Mouse (Mus musculus) MEL (cell line): ENCODE results near the gene Agps.

Source experiments
- CTCF ChIP-seq, 3 experiments: IDR thresholded peaks in 2 of 3; conservative IDR thresholded peaks in 1 of 3; 2 replicates each; pipeline ENCODE4 v1.5.1; 2011 to 2012; ENCODE audit warnings: low read length in 3 of 3, low read depth in 2 of 3, mild to moderate bottlenecking in 2 of 3, improper control_type of control experiment in 1 of 3, inconsistent platforms in 1 of 3, mixed read lengths in 1 of 3, moderate library complexity in 1 of 3; ENCODE audit not compliant: control insufficient read depth in 1 of 3, insufficient read depth in 1 of 3, poor library complexity in 1 of 3, severe bottlenecking in 1 of 3
- ETS1 ChIP-seq: IDR thresholded peaks from 2 replicates; pipeline ENCODE4 v1.6.1; 2012; ENCODE audit warnings: low read depth, mild to moderate bottlenecking, inconsistent platforms, low read length, improper control_type of control experiment, moderate library complexity
- POLR2A ChIP-seq, 2 experiments: IDR thresholded peaks; 2 replicates each; pipeline ENCODE4 v1.6.1; 2011 to 2012; ENCODE audit warnings: low read length in 2 of 2, mild to moderate bottlenecking in 2 of 2, control low read depth in 1 of 2, improper control_type of control experiment in 1 of 2, low read depth in 1 of 2, moderate library complexity in 1 of 2; ENCODE audit not compliant: control insufficient read depth in 1 of 2, insufficient read depth in 1 of 2, poor library complexity in 1 of 2
- RCOR1 ChIP-seq: IDR thresholded peaks from 2 replicates; pipeline ENCODE4 v1.6.1; 2012; ENCODE audit warnings: low read depth, mild to moderate bottlenecking, inconsistent platforms, low read length, improper control_type of control experiment
- UBTF ChIP-seq: IDR thresholded peaks from 2 replicates; pipeline ENCODE4 v1.6.1; 2012; ENCODE audit warnings: low read depth, mild to moderate bottlenecking, inconsistent platforms, low read length, improper control_type of control experiment, moderate library complexity, borderline replicate concordance; ENCODE audit not compliant: insufficient read depth
- ZMIZ1 ChIP-seq: IDR thresholded peaks from 2 replicates; pipeline ENCODE4 v1.6.1; 2012; ENCODE audit warnings: low read depth, mild to moderate bottlenecking, inconsistent platforms, low read length, improper control_type of control experiment, moderate library complexity
- ZNF384 ChIP-seq: IDR thresholded peaks from 2 replicates; pipeline ENCODE4 v1.6.1; 2012; ENCODE audit warnings: low read depth, mild to moderate bottlenecking, inconsistent platforms, low read length, improper control_type of control experiment

- TF ChIP-seq CTCF (IDR thresholded peaks at IDR 0.05 in 2 of 3, conservative IDR thresholded peaks at IDR 0.05 in 1 of 3; ENCODE audit: control insufficient read depth in 1 of 3, insufficient read depth in 1 of 3, low read depth in 2 of 3, low read length in 3 of 3, poor library complexity in 1 of 3, severe bottlenecking in 1 of 3) (no peak), ETS1 (no peak), ZNF384 (no peak), UBTF (no peak), RCOR1 (no peak), ZMIZ1 (no peak), POLR2A (IDR thresholded peaks at IDR 0.05; ENCODE audit: control insufficient read depth in 1 of 2, insufficient read depth in 1 of 2, low read depth in 1 of 2, low read length in 2 of 2, poor library complexity in 1 of 2) (no peak)
Observed at GRCm38 (mm10) chr2:75953320-75953719, 121.3 kb downstream of the Agps start.
